Mouse (Mus musculus) liver, embryonic 14.5 days (tissue): ENCODE measurements around the gene Gas2l2. TPM values are rescaled to one million over a fixed set of nuclear protein-coding genes. Genes with fewer than 3 reads are reported as not detected.

Source experiments
- ATAC-seq: fragments of 200-750 bp; cut with Nextera tagmentation; 2 replicates; pipeline ENCODE4 v1.8.0; 2017; ENCODE audit warnings: moderate number of reproducible peaks, mild to moderate bottlenecking, moderate library complexity; ENCODE audit not compliant: insufficient read depth
- DNase-seq, 3 experiments: peaks; one replicate each; pipeline ENCODE4 v3.0.0-alpha.2; 2012 to 2013; ENCODE audit warnings: low read depth in 3 of 3, low spot score in 3 of 3
- H3K27ac ChIP-seq: fragments of 300-500 bp; sonication (generic); 2 replicates; pipeline ENCODE4 v1.5.1; 2014; ENCODE audit warnings: moderate library complexity, mild to moderate bottlenecking, control low read depth, inconsistent platforms
- H3K27me3 ChIP-seq: fragments of 300-500 bp; sonication (generic); 2 replicates; pipeline ENCODE4 v1.6.1; 2014; ENCODE audit warnings: mild to moderate bottlenecking, low read length, moderate library complexity; ENCODE audit not compliant: control insufficient read depth, insufficient read depth
- H3K36me3 ChIP-seq: fragments of 300-500 bp; sonication (generic); replicated peaks from 2 replicates; pipeline ENCODE4 v1.6.1; 2014; ENCODE audit warnings: low read depth; ENCODE audit not compliant: control insufficient read depth, insufficient read depth
- H3K4me1 ChIP-seq, 2 experiments: fragments of 200-500 bp in 1 of 2; fragments of 300-500 bp in 1 of 2; sonication (generic) in 1 of 2; replicated peaks; 2 replicates each; pipeline ENCODE4 v1.6.1; 2012 to 2014; ENCODE audit warnings: antibody characterized with exemption in 1 of 2, inconsistent platforms in 1 of 2, low read length in 1 of 2; ENCODE audit not compliant: control insufficient read depth in 2 of 2, insufficient read depth in 2 of 2
- H3K4me2 ChIP-seq: fragments of 300-500 bp; sonication (generic); 2 replicates; pipeline ENCODE4 v1.6.1; 2014; ENCODE audit warnings: low read depth, mild to moderate bottlenecking, control low read depth, moderate library complexity
- H3K4me3 ChIP-seq, 2 experiments: fragments of 200-500 bp in 1 of 2; fragments of 300-500 bp in 1 of 2; sonication (generic) in 1 of 2; 2 replicates each; pipeline ENCODE4 v1.5.1; 2012 to 2014; ENCODE audit warnings: low read depth in 2 of 2, low read length in 2 of 2, mild to moderate bottlenecking in 2 of 2, control low read depth in 1 of 2, inconsistent platforms in 1 of 2, moderate library complexity in 1 of 2; ENCODE audit not compliant: insufficient read depth in 1 of 2
- H3K9ac ChIP-seq: fragments of 300-500 bp; sonication (generic); replicated peaks from 2 replicates; pipeline ENCODE4 v1.6.1; 2014; ENCODE audit warnings: mild to moderate bottlenecking, control low read depth, moderate library complexity
- H3K9me3 ChIP-seq: fragments of 300-500 bp; sonication (generic); 2 replicates; pipeline ENCODE4 v1.6.1; 2016; ENCODE audit warnings: low read length, mixed read lengths; ENCODE audit not compliant: control insufficient read depth
- CTCF ChIP-seq: IDR thresholded peaks from 2 replicates; pipeline ENCODE4 v1.5.1; 2016; ENCODE audit warnings: antibody characterized with exemption, low read depth, control low read depth
- EP300 ChIP-seq: IDR thresholded peaks from 2 replicates; pipeline ENCODE4 v1.6.1; 2016; ENCODE audit warnings: antibody characterized with exemption, low read depth
- WGBS: fragments of 180-500 bp; shearing (Covaris S2); extraction: QIAGEN DNeasy Blood & Tissue Kit; methylation state at CpG from one replicate; pipeline ENCODE4 v1.1.7; 2014; ENCODE audit not compliant: insufficient replicate concordance; 5-methylcytosine and 5-hydroxymethylcytosine counted together
- polyA plus RNA-seq, 2 experiments: library from polyadenylated mRNA; depleted of rRNA in 1 of 2; stranded (reverse) in 1 of 2; unstranded in 1 of 2; fragments of >200 nt; fragmentation: Nextera tagmentation in 1 of 2; extraction: Ambion mirVana in 1 of 2; gene quantifications; 2 replicates each; pipeline versions ENCODE4 v1.2.1 to v1.2.3; 2012 to 2014

Gene Gas2l2
- polyA plus RNA-seq, 2 experiments, result not detected

GRCm38 (mm10) chr11:83468765-83469164, 39.5 kb upstream of the Gas2l2 start:
- Histone ChIP-seq H3K27ac (no peak overlapping the region), H3K9ac (no peak overlapping the region), H3K27me3 (peaks cover 13% of the 10 kb centered on the region), H3K36me3 (no peaks in the 10 kb centered on the region), H3K4me2 (no peak overlapping the region), H3K4me1 (peaks cover 3 to 9% of the 10 kb centered on the region in 2 experiments; a peak in 3 of 4 replicates), H3K9me3 (no peaks in the 10 kb centered on the region), H3K4me3 (no peak overlapping the region)
- ATAC-seq, result no peak
- 73% methylated on average over 3 of the region's 3 CpGs for WGBS
- no peak for DNase-seq
- TF ChIP-seq EP300, result no peak
- TF ChIP-seq CTCF, result no peak

- no peak for ATAC-seq
- no peak for TF ChIP-seq EP300
- no peak for TF ChIP-seq CTCF
- no peaks in the 10 kb centered on the region for H3K9me3 ChIP-seq
- no peak overlapping the region for H3K27ac ChIP-seq
- no peak overlapping the region for H3K4me3 ChIP-seq
- WGBS, result 33% methylated on average over 11 of the region's 11 CpGs
- no peak overlapping the region for H3K4me2 ChIP-seq
- no peaks in the 10 kb centered on the region for H3K36me3 ChIP-seq
- peaks cover 29% of the 10 kb centered on the region for H3K27me3 ChIP-seq
- no peak for DNase-seq
- no peak overlapping the region for H3K9ac ChIP-seq
- H3K4me1 ChIP-seq, result peaks cover 3 to 7% of the 10 kb centered on the region in 2 experiments; a peak in 3 of 4 replicates
These were observed 37.9 kb upstream of the Gas2l2 start for GRCm38 (mm10) chr11:83467120-83467652.

- TF ChIP-seq CTCF (no peak), EP300 (no peak)
- Histone ChIP-seq H3K9me3 (no peaks in the 10 kb centered on the region), H3K9ac (no peak overlapping the region), H3K4me2 (no peak overlapping the region), H3K36me3 (no peaks in the 10 kb centered on the region), H3K4me1 (no peaks in the 10 kb centered on the region), H3K27ac (no peak overlapping the region), H3K4me3 (no peak overlapping the region), H3K27me3 (peaks cover 37% of the 10 kb centered on the region)
- no peak for DNase-seq
- no peak for ATAC-seq
- 28% methylated on average over 2 of the region's 2 CpGs for WGBS
These were observed 36.7 kb upstream of the Gas2l2 start for GRCm38 (mm10) chr11:83465976-83466375.

GRCm38 (mm10) chr11:83462711-83463244, 33.5 kb upstream of the Gas2l2 start, which contains the start of gene Mmp28:
Gene Mmp28, minus strand, starts transcription at chr11:83463071.
- DNase-seq (no peak), ATAC-seq (no peak)
- peak within 1 kb of the TSS; percentile 62 for H3K4me2 ChIP-seq
- H3K4me1 ChIP-seq, result no peaks in the 10 kb centered on the region; a peak in 1 of 4 replicates
- peaks cover 37% of the 10 kb centered on the region for H3K27me3 ChIP-seq
- no peaks in the 10 kb centered on the region for H3K9me3 ChIP-seq
- no peak within 1 kb of the TSS for H3K27ac ChIP-seq
- WGBS, result 1% methylated on average over 41 of the region's 42 CpGs
- peak within 1 kb of the TSS; percentile 18; the same call in 1 of the 2 replicates for H3K9ac ChIP-seq
- H3K4me3 ChIP-seq, result peak within 1 kb of the TSS; percentile 40 to 53
- H3K36me3 ChIP-seq, result no peaks in the 10 kb centered on the region
- TF ChIP-seq EP300 (no peak), CTCF (no peak)

- Histone ChIP-seq H3K27me3 (peaks cover 37% of the 10 kb centered on the region), H3K4me2 (no peak overlapping the region), H3K27ac (no peak overlapping the region), H3K9ac (no peak overlapping the region), H3K9me3 (no peaks in the 10 kb centered on the region), H3K36me3 (no peaks in the 10 kb centered on the region), H3K4me3 (no peak overlapping the region), H3K4me1 (no peaks in the 10 kb centered on the region; a peak in 1 of 4 replicates)
- TF ChIP-seq EP300 (no peak), CTCF (no peak)
- no peak for DNase-seq
- ATAC-seq, result no peak
- 56% methylated on average over 10 of the region's 10 CpGs for WGBS
These were observed 32.3 kb upstream of the Gas2l2 start for GRCm38 (mm10) chr11:83461462-83462027.
